Mouse (Mus musculus): ENCODE data around the gene Gm28041.
"Not testable (repeated sequence)": the region's sequence is repeated elsewhere in the genome, so short reads cannot be mapped to it uniquely, and the experiment has no call there.

The Gm28041 gene

DNA sequence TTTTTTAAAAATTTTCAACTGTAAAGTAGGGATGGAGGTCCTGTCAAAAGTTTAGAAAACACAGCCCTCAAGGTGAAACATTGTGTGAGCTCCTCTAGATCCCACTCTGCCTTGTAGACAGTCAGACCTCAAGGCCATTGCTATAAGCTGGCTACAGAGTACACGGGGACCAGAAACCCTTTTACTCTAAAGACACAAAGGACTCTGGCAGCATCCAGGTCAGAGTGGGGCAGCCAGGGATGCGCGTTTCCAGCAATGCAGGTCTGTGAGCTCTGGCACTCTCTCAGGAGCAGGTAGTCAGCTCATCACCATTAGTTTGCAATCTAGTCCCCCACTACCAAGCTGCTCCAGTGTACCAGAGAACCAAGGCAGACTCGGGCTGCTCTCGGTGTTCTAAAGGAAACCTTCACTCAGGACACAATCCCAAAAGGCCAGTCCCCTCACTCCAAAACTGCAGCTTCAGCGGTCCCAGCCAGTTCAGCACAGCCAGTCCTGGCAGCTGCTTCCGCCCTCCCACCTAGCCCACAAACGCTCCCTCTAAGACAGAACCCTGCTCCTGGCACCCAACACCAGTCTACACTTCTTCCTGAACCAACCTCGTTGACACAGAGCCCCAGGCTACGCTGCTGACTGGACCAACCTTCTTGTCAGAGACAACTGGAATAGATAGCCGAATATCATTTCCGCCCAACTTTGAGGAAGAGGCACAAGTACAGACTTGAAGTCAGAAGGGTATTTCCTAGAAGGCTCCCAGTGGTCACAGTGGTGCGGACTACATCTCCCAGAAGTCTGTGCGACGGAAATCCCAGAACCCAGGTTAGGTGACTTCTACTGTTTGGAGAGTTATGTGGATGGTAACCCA, at the start of gene Gm28041, which contains the start of gene Zfp456:
TSS of gene Gm28041 (minus strand) at position 684 of the 862 bp plus-strand sequence.
TSS of gene Zfp456 (minus strand) at position 761 of the 862 bp plus-strand sequence.
- DNase-seq: peak; percentile 81

DNA sequence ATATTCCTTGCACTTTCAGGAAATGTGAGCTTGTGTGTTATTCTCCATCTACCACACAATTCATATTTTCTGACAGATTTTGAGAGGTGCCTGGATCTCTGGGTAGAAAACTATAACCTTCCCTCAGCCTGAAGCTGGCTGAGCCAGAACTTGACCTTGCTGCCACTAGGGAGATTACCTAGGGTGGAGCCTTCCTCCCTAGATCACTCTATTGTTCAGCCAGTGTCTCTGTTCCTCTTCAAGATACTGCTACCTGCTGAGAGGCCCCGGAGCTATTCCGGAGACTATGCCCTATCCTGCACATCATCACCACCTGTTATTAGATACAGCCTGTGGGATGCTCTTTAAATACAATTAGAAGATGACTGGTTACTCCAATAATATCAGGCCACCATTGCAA, 47.0 kb upstream of the Gm28041 start:
- DNase-seq: not testable (repeated sequence)

DNA sequence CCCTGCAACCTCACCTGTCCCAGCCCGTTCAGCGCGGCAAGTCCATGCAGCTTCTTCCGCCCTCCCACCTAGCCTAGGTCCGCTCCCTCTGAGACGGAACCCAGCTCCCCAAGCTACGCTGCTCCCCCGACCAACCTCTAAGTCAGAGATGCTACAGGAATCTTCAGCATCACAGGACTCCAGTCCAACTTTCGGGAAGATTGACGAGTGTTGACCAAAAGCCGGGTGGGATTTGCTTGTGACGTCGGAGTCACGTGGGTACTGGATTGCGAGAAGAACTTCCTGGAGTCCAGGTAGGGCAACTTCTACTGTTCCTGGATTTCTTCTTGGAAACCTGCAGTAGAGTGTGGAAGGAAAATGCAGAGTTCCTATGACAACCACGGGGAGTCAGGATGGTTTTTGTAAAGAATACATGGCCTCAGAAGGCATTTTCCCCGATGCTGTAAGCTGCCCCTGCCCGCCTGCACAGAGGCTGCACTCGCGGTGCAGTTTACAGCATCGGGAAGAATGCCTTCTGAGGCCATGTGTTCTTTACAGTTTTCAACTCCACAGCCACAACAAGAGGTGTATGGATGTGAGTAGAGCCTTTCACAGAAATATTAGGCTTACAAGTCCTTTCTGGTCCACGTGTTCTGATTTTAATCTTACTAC, 45.8 kb upstream of the Gm28041 start, which contains the start of gene Zfp459:
TSS of gene Zfp459 (minus strand) at position 212 of the 651 bp plus-strand sequence.
- DNase-seq: peak; percentile 66

DNA sequence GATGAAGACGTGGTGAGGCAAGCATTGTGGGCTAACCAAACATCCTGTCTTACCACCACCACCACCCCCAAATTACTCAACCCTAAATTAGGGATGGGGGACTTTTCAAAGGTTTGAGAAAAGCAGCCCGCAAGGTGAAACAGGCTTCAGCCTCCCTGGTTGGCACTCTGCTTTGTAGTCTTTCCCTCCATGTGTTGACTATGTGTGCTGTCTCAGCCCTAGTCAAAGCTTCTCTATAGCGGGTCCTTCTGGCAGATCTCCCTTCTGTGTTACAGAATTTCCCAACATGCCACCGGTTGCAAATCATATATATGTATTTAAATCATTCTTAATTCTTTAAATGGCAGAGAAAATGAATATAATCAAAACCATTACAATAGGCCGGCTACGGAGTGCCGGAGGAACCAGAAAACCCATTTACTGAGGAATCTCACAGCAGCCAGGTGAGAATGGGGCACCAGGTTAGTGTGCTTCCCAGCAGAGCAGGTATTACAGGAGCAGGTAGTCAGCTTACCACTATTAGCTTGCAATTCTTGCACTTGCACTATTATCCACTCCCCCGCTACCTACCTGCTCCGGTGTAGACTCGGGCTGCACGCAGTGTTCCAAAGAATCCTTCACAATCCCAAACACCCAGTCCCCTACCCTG, 45.1 kb upstream of the Gm28041 start:
- no peak for DNase-seq

DNA sequence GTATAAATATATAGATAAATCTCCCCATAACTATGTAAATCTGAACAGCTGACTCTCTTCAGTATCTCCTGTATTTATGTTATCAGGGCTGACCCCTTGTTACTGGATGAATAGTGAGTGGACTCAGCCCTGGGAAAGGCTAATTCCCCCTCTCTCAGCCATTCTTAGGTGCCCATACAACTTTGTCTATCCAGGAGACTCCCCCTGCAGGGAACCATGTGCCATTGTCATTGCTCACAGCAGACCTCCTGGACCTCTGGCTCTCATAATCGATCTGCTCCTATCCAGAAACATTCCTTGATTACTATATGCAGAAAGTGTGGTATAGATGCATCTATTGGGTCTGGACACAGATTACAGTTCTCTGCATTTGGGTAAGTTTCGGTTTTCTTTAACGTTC, 41.3 kb upstream of the Gm28041 start:
- DNase-seq: no peak

DNA sequence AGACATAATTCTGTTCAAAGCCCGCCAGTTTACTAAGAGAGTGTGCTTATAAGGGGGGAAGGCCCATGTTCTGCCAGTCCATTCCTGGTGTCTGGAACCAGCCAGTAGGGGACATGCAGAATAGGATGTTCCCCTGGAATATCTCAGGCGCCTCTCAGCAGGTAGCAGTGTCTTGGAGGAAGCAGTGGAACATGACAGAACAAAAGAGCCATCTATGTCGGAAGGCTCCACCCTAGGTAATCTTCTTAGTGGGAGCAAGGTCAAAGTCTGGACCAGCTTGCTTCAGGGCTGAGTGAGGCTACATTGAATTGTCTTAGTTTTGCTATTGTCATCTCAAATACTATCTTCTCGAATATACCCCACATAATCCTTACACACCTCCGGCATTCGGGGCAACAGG, 40.2 kb upstream of the Gm28041 start:
- no peak for DNase-seq

DNA sequence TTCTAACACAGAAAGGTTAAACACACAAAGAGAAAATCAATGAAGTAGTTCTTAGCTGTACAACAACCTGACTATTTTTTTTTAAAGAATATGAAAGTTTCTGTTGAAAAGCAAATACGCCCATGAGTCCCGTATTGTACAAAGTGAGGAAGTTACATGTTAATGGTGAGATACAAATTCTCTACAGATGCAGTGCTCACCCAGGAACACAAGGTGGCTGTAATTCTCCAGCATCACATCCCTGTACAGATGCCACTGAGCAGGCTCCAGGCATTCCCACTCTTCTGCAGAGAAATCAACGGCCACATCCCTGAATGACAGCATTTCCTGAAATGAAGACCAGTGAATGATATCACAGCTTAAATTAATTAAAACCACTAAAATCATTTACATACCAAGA, 38.1 kb upstream of the Gm28041 start:
- not testable (repeated sequence) for DNase-seq

DNA sequence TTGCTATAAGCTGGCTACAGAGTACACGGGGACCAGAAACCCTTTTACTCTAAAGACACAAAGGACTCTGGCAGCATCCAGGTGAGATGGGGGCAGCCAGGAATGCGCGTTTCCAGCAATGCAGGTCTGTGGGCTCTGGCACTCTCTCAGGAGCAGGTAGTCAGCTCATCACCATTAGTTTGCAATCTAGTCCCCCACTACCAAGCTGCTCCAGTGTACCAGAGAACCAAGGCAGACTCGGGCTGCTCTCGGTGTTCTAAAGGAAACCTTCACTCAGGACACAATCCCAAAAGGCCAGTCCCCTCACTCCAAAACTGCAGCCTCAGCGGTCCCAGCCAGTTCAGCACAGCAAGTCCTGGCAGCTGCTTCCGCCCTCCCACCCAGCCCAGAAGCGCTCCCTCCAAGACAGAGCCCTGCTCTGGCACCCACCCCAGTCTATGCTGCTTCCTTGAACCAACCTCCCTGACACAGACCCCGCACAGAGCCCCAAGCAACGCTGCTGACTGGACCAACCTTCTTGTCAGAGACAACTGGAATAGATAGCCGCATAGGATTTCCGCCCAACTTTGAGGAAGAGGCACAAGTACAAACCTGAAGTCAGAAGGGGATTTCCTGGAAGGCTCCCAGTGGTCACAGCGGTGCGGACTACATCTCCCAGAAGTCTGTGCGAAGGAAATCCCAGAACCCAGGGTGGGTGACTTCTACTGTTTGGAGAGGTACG, 23.8 kb upstream of the Gm28041 start, which contains the start of gene Zfp429:
TSS of gene Zfp429 (minus strand) at position 637 of the 721 bp plus-strand sequence.
- peak; percentile 80 for DNase-seq

DNA sequence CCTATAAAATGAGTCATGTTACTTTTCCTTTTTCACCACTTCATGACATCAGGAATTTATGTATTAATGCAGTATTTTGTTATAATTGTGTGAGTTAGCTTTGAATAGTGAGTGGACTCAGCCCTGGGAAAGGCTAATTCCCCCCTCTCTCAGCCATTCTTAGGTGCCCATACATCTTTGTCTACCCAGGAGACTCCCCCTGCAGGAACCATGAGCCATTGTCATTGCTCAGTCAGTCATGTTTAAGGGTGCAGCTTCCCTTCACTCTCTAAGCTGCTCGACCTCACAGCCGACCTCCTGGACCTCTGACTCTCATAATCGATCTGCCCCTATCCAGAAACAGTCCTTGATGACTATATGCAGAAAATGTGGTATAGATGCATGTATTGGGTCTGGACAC, 722 bp upstream of the Gm28041 start:
- DNase-seq: not testable (repeated sequence)

DNA sequence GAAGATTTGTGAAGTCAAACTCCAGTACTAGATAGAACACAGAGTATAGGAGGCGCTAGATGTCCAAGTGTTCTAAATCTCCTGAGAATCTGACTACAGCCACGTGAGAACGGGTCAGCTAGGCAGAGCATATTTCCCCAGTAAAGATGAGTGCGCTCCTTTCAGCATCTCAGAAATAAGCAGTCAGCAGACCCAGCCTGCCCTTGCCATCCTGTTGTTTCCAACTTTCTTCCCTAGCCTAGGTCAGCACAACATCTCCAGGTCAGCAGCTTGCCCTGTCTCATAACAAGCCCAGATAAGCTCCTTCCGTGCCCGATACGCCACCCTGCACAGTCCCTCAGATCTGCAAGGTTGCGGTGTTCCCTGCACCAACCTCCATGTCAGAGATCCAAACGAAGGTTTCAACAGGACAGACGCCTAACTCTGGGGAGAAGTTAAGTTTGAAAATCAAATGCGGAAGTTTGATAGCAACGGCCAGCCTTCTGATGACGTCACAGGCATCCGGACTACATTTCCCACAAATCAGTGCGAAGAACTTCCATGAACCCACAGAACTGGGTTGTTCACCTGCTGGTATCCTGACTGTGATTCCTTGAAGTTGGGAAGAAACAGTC, 15.3 kb downstream of the Gm28041 start, which contains the start of the genes Gm28044 and Zfp953:
TSS of gene Gm28044 (minus strand) at position 406 of the 614 bp plus-strand sequence.
TSS of gene Zfp953 (minus strand) at position 475 of the 614 bp plus-strand sequence.
- DNase-seq: peak; percentile 93

DNA sequence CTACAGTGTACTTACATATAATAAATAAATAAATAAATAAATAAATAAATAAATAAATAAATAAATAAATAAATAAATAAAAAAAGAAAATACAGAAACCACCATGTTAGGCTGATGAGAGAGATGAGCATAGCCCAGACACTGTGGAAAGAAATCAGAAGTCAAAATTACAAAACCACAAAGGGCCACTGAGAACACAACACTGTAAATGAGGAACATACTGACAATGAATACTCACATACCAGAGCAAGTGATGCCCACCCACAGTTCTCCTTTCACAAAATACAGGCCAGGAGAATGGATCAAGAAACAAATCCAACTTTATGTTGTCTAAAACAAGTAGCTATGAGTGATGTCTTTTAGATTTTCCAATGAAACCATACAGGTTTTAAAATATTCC, 23.7 kb downstream of the Gm28041 start:
- no peak for DNase-seq

DNA sequence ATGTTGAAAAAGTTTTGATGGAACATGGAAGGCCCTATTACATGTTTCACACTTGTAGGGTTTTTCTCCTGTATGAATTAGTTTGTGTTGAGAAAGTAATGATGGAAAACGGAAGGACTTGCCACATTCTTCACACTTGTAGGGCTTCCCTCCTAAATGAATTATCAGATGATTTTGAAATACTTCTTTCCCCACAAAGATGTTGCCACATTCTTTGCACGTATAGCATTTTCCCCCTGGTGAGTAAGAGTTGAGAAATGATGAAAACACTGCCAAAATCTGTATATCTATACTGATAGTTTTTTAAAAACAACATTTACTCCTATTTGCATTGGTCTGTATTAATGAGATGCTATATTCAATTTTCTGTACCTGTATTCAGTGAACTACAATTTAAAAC, 32.1 kb downstream of the Gm28041 start:
- DNase-seq: no peak

DNA sequence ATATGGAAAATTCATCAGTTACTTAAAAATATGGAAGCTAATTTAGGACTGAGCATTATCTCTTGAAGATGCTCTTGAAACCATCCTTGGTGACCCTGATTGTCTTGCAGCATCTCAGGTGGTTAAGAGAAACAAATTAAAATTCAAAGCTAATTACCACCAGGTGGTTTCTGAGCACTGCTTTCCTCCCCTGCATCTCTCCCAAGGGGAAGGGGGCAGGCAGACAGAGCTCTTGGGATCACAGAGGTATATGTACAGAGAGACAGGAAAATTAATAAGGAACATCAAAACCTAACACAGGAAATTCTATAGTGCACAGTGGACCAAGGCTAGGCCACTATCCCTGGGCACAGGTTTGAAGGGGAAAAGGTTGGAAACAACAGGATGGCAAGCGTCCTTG, 42.7 kb downstream of the Gm28041 start:
- DNase-seq: no peak

DNA sequence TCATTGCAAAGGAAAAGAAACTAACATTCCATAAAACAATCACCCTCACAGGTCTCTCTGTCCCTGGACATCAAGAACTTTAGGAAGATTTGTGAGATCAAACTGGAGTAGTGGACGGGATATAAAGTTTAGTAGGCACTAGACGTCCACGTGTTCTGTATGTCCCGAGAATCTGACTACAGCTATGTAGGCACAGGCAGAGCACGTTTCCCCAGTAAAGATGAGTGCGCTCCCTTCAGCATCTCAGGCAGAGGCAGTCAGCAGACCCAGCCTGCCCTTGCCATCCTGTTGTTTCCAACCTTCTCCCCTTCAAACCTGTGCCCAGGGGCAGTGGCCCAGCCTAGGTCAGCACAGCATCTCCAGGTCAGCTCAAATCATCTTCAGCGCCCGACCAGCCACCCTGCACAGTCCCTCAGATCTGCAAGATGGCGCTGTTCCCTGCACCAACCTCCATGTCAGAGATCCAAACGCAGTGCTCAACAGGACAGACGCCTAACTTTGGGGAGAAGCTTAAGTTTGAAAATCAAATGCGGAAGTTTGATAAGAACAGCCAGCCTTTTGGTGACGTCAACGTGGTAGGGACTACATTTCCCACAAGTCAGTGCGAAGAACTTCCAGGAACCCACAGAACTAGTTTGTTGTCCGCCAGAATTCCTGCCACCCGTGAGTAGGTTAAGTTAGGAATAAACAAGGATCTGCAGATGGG, 43.4 kb downstream of the Gm28041 start, which contains the start of gene Zfp595:
TSS of gene Zfp595 (minus strand) at position 552 of the 706 bp plus-strand sequence.
- DNase-seq: peak; percentile 89

DNA sequence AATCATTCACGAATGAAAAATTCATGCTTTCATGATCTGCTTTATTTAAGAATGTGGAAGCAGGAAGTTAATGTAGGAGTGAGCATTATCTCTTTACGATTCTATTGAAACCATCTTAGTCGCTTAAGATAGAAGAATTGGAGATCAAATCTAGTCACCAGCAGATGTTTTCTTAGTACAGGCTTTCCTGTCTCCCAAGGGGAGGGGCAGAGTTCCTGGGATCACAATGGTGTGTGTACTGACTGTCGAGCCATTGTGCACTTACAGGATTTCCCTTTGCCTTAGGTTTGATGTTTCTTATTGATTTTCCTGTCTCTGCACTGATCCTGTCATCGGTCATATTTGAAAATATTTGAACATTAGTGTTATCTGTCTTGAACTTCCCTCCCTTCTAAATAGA, 68.8 kb downstream of the Gm28041 start:
- no peak for DNase-seq

DNA sequence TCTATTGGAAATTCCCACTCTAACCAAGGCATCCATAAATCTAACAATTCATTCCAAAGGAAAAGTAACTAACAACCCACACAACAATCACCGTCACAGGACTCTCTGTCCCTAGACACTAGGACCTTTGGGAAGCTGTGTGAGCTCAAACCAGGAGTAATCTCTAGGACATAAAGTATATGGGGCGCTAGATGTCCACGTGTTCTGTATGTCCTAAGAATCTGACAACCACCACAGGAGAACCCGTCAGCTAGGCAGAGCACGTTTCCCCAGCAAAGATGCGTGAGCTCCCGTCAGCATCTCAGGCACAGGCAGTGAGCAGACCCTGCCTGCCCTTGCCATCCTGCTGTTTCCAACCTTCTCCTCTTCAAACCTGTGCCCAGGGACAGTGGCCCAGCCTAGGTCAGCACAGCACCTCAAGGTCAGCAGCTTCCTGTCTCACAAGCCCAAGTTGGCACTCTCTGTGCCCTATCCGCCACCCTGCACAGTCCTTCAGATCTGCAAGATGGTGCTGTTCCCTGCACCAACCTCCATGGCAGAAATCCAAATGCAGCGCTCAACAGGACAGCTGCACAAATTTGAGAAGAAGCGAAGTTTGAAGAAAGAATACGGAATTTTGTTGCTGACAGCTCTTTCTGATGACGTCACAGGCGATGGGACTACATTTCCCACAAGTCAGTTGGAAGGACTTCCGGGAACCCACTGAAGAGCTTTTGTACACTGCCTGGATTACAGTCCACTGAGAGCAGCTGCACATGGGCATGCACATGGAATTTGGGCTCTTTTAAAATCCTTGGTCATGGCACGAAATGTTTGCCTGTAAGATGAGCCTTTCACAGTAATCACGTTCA, 69.5 kb downstream of the Gm28041 start, which contains the start of gene Zfp457:
TSS of gene Zfp457 (minus strand) at position 664 of the 851 bp plus-strand sequence.
- DNase-seq: peak; percentile 91

All from kidney, postnatal 10 days (tissue).